ENCODE assay signal across 11 mouse cellular contexts in genomic region chr6:100526066-100526465, GRCm38 (mm10).
A peak's percentile ranks its signal among the peaks of the same experiment; 100 is the strongest.
DNase-seq lines count a peak whose midpoint lies in the region; ATAC-seq lines count a peak whose summit lies in the region.
"Had no signal": no experiment of that assay in that cellular context is flagged by ENCODE, and none has a peak within 500 bp of the region (broad histone marks: within the 10 kb centered on the region; RNA-seq: fewer than 3 reads in every experiment).

No protein-coding gene starts in this region.

- no peaks in the 10 kb centered on the region for H3K9me3 ChIP-seq in kidney, embryonic 16.5 days (ENCODE audit: low read length)
- 0 out of 2 replicates have a peak, but pooled peaks cover 4% of the 10 kb centered on the region for H3K9me3 ChIP-seq in hindbrain, embryonic 10.5 days
- H3K9me3 ChIP-seq in midbrain, embryonic 14.5 days (ENCODE audit: control insufficient read depth, low read length): no peaks in the 10 kb centered on the region

- H3K36me3 ChIP-seq in kidney, embryonic 16.5 days (ENCODE audit: insufficient read depth, low read length): no peaks in the 10 kb centered on the region
- no peaks in the 10 kb centered on the region for H3K36me3 ChIP-seq in hindbrain, embryonic 10.5 days
- H3K36me3 ChIP-seq in midbrain, embryonic 14.5 days (ENCODE audit: control insufficient read depth, insufficient read depth, low read length): no peaks in the 10 kb centered on the region
- H3K36me3 ChIP-seq: G1E had no signal

- H3K4me2 ChIP-seq in kidney, embryonic 16.5 days (replicated peaks; ENCODE audit: low read depth, low read length): peak overlapping the region; percentile 38
- H3K4me2 ChIP-seq in midbrain, embryonic 14.5 days (ENCODE audit: low read length): peak overlapping the region; percentile 9; the same call in 1 of the 2 replicates

- peaks cover 20% of the 10 kb centered on the region for H3K4me1 ChIP-seq in kidney, embryonic 16.5 days (ENCODE audit: insufficient read depth, low read length)
- H3K4me1 ChIP-seq in hindbrain, embryonic 10.5 days (replicated peaks): peaks cover 56% of the 10 kb centered on the region
- H3K4me1 ChIP-seq in midbrain, embryonic 14.5 days (ENCODE audit: control insufficient read depth, insufficient read depth, low read length): peaks cover 14% of the 10 kb centered on the region

- WGBS in kidney, embryonic 16.5 days: 5% methylated on average over 9 of the region's 9 CpGs
- 2% methylated on average over 9 of the region's 9 CpGs for WGBS in hindbrain, embryonic 10.5 days
- WGBS in midbrain, embryonic 14.5 days: 3% methylated on average over 9 of the region's 9 CpGs

- no peak for DNase-seq in kidney, adult 8-10 months
- DNase-seq in ZHBTc4 (ENCODE audit: low read depth, low spot score): peak; percentile 65
- peak; percentile 29 for DNase-seq in hindbrain, embryonic 10.5 days (ENCODE audit: low spot score)
- peak; percentile 50 for DNase-seq in midbrain, embryonic 14.5 days
- DNase-seq in cerebellum, postnatal 36 days: no peak
- DNase-seq in lung, postnatal 36 days: no peak
- DNase-seq: gastrocnemius, postnatal 10 days had no signal

- no peak overlapping the region for H3K27ac ChIP-seq in kidney, embryonic 16.5 days (ENCODE audit: low read length)
- peak overlapping the region; percentile 68 for H3K27ac ChIP-seq in hindbrain, embryonic 10.5 days
- no peak overlapping the region for H3K27ac ChIP-seq in midbrain, embryonic 14.5 days (replicated peaks; ENCODE audit: low read depth, low read length)
- H3K27ac ChIP-seq: liver, embryonic 14.5 days had no signal

- H3K4me3 ChIP-seq in kidney, embryonic 16.5 days (ENCODE audit: low read length): peak overlapping the region; percentile 8; the same call in 1 of the 2 replicates
- peak overlapping the region; percentile 7 for H3K4me3 ChIP-seq in hindbrain, embryonic 10.5 days
- no peak overlapping the region for H3K4me3 ChIP-seq in midbrain, embryonic 14.5 days (replicated peaks; ENCODE audit: low read depth, low read length)

- peak; percentile 60 for ATAC-seq in kidney, embryonic 16.5 days (ENCODE audit: low FRiP score, low TSS enrichment)
- no peak for ATAC-seq in midbrain, embryonic 14.5 days (ENCODE audit: low FRiP score, low TSS enrichment)
- no peak for ATAC-seq in CD4-positive, CD25-positive, alpha-beta regulatory T cell, adult 4 months

- peaks cover 10% of the 10 kb centered on the region for H3K27me3 ChIP-seq in kidney, embryonic 16.5 days (ENCODE audit: insufficient read depth, low read length)
- peaks cover 83% of the 10 kb centered on the region for H3K27me3 ChIP-seq in hindbrain, embryonic 10.5 days (ENCODE audit: insufficient read depth, poor library complexity, severe bottlenecking)
- H3K27me3 ChIP-seq in midbrain, embryonic 14.5 days (ENCODE audit: control insufficient read depth, insufficient read depth, low read length): no peaks in the 10 kb centered on the region; the same call in 1 of the 2 replicates

- no peak overlapping the region for H3K9ac ChIP-seq in kidney, embryonic 16.5 days (replicated peaks; ENCODE audit: low read length)
- no peak overlapping the region for H3K9ac ChIP-seq in midbrain, embryonic 14.5 days (replicated peaks; ENCODE audit: low read length)
- H3K9ac ChIP-seq: liver, embryonic 14.5 days had no signal

Comparison
In these comparisons a context has a peak if more than half of its experiments do, and no peak if none do; other contexts are left out.
1. DNase-seq: peak in ZHBTc4 (single experiment), hindbrain, embryonic 10.5 days (single experiment) and midbrain, embryonic 14.5 days (single experiment); none in kidney, adult 8-10 months (0 of 2), cerebellum, postnatal 36 days (0 of 2) and lung, postnatal 36 days (single experiment).